Mouse (Mus musculus) liver, adult 2 months (tissue): ENCODE measurements at regions not wholly inside any gene's neighbourhood (a gene's known extent, or its start where the extent isn't known, plus 50 kb on each side); places are given as distances from the start of the nearest gene placed in this dataset.
A peak's percentile ranks its signal among the peaks of the same experiment; 100 is the strongest.

ENCODE experiments used
- DNase-seq: peaks from one replicate; pipeline ENCODE4 v3.0.0-alpha.2; 2011; ENCODE audit warnings: low read depth, low spot score; ENCODE audit errors: extremely low read depth
- H3K27ac ChIP-seq: fragments of 200-500 bp; replicated peaks from 2 replicates; pipeline ENCODE4 v1.5.1; 2012; ENCODE audit warnings: low read depth, mild to moderate bottlenecking, control low read depth, inconsistent platforms, low read length; ENCODE audit not compliant: insufficient read depth
- H3K27me3 ChIP-seq: fragments of 200-500 bp; 2 replicates; pipeline ENCODE4 v1.6.1; 2012; ENCODE audit warnings: mild to moderate bottlenecking, moderate library complexity, low read length, inconsistent platforms; ENCODE audit not compliant: control insufficient read depth, insufficient read depth
- H3K36me3 ChIP-seq: fragments of 200-500 bp; 2 replicates; pipeline ENCODE4 v1.6.1; 2012; ENCODE audit warnings: low read length, inconsistent platforms; ENCODE audit not compliant: control insufficient read depth, insufficient read depth
- H3K4me1 ChIP-seq: fragments of 200-500 bp; 2 replicates; pipeline ENCODE4 v1.6.1; 2011; ENCODE audit warnings: low read length; ENCODE audit not compliant: control insufficient read depth, insufficient read depth
- H3K4me3 ChIP-seq: fragments of 200-500 bp; 2 replicates; pipeline ENCODE4 v1.5.1; 2011; ENCODE audit warnings: low read depth, mild to moderate bottlenecking, control low read depth, low read length, moderate library complexity; ENCODE audit not compliant: insufficient read depth
- H3K79me2 ChIP-seq: fragments of 200-500 bp; 2 replicates; pipeline ENCODE4 v1.6.1; 2012; ENCODE audit warnings: inconsistent platforms, mild to moderate bottlenecking, low read length, moderate library complexity; ENCODE audit not compliant: control insufficient read depth, insufficient read depth
- H3K9ac ChIP-seq: fragments of 200-500 bp; 2 replicates; pipeline ENCODE4 v1.6.1; 2012; ENCODE audit warnings: low read depth, mild to moderate bottlenecking, control low read depth, inconsistent platforms, low read length
- CTCF ChIP-seq: fragments of 200-500 bp; IDR thresholded peaks from 2 replicates; pipeline ENCODE4 v1.5.1; 2011; ENCODE audit warnings: low read depth, low read length, control low read depth
- POLR2A ChIP-seq: fragments of 200-500 bp; IDR thresholded peaks from 2 replicates; pipeline ENCODE4 v1.6.1; 2011; ENCODE audit warnings: low read length, control low read depth; ENCODE audit not compliant: insufficient read depth; ENCODE audit errors: extremely low read depth
- WGBS: fragments of 180-500 bp; shearing (Covaris S2); methylation state at CpG from one replicate; pipeline ENCODE4 v1.1.7; 2018; 5-methylcytosine and 5-hydroxymethylcytosine counted together

DNA sequence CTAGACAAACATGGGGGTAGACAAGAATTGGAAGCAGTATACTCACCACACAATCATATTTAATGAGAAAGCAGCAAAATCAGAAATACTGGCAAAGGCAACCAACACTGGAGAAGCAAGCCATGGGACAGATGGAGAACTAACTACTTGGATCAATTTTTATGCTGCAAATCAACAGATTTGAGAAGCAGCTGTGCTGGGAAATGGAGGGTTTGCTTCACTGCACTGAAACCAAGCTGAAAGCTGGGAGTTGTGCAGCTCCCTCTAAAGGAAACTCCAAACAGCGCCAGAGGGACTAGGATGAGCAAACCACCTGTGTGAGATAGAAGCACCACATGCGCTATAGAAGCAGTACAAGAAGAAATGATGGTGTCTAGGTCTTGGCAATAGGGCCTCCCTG, 1246.0 kb downstream of the Lrfn5 start:
- WGBS: 15% methylated on average over 2 of the region's 2 CpGs

DNA sequence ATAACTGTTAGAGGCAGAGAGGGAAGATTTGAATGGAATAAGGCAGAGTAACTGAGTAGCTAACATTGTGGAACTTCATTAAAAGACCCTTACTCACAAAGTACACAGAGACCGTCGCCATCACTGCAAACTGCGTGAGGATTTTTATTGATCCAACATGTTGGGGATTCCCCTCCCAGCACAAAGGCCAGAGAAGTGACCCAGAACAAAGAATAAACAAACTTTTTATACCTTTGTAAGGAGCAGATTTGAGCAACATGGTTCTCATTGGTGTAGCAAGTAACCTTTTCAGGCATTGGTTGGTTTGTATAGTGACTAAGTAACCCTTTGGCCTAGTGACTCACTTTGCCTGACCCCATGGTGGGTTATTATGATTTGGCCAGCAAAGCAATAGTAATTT, 1246.9 kb downstream of the Lrfn5 start:
- DNase-seq: peak; percentile 75
- peaks cover 11% of the 10 kb centered on the region for H3K4me1 ChIP-seq
- TF ChIP-seq POLR2A (no peak), CTCF (no peak)
- no peak overlapping the region for H3K9ac ChIP-seq
- H3K27me3 ChIP-seq: no peaks in the 10 kb centered on the region
- WGBS: 21% methylated on average over 3 of the region's 3 CpGs
- no peak overlapping the region for H3K4me3 ChIP-seq
- H3K79me2 ChIP-seq: no peaks in the 10 kb centered on the region
- no peak overlapping the region for H3K27ac ChIP-seq
- no peaks in the 10 kb centered on the region for H3K36me3 ChIP-seq

More for the DNA sequence above, 1246.0 kb downstream of the Lrfn5 start:
- TF ChIP-seq CTCF: no peak
- TF ChIP-seq POLR2A: no peak
- no peaks in the 10 kb centered on the region for H3K36me3 ChIP-seq
- H3K27ac ChIP-seq: no peak overlapping the region
- H3K4me1 ChIP-seq: peaks cover 11% of the 10 kb centered on the region
- no peak overlapping the region for H3K9ac ChIP-seq
- no peaks in the 10 kb centered on the region for H3K27me3 ChIP-seq
- H3K79me2 ChIP-seq: no peaks in the 10 kb centered on the region
- DNase-seq: no peak
- H3K4me3 ChIP-seq: no peak overlapping the region

DNA sequence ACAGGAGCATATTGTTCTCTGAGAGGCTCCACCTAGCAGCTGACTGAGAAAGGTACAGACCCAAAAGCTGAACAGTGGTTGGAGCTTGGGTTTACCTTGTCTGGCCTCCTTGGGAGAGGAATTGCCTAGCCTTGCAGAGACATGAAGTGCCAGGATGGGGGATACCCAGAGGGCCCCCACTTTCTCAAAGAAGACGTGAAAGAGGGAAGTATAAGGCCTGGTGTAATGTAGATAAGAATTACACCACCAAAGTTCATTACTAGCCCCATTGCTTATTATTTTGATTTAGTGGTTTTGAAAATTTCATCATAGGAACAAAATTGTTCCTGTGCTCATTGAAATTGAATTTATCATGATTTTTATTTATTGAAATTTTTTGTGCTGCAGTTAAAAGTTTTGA, 1253.0 kb downstream of the Lrfn5 start:
- H3K36me3 ChIP-seq: no peaks in the 10 kb centered on the region
- H3K4me3 ChIP-seq: no peak overlapping the region
- 69% methylated on average over 1 of the region's 1 CpGs for WGBS
- no peak overlapping the region for H3K9ac ChIP-seq
- DNase-seq: no peak
- no peak overlapping the region for H3K27ac ChIP-seq
- H3K27me3 ChIP-seq: no peaks in the 10 kb centered on the region
- H3K79me2 ChIP-seq: no peaks in the 10 kb centered on the region
- H3K4me1 ChIP-seq: no peaks in the 10 kb centered on the region
- TF ChIP-seq POLR2A (no peak), CTCF (no peak)

DNA sequence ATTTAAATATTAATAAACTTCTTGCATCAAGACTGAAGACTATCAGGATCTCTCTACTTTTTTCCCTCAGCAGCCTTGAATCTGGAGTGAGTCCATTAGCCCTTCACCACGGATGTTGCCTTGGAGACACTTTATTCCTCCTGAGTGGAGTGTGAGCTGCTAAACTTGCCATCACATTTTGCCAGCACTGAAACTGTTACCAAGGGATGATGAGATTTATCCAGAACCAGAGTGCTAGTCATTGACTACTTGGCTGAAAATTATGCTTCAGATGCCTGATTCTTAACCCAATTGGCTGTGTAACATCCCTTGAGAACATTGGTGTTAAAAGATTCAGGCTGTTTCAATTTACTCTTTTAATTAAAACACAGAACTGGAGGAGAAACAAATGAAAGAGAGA, 1289.8 kb downstream of the Lrfn5 start:
- DNase-seq: no peak
- Histone ChIP-seq H3K4me3 (no peak overlapping the region), H3K9ac (no peak overlapping the region), H3K27me3 (no peaks in the 10 kb centered on the region), H3K79me2 (no peaks in the 10 kb centered on the region), H3K36me3 (no peaks in the 10 kb centered on the region), H3K4me1 (no peaks in the 10 kb centered on the region), H3K27ac (no peak overlapping the region)
- 46% methylated on average over 1 of the region's 1 CpGs for WGBS
- TF ChIP-seq CTCF: no peak
- TF ChIP-seq POLR2A: no peak
